Comparison of ENCODE assay signal across 9 mouse cellular contexts in the genomic region with DNA sequence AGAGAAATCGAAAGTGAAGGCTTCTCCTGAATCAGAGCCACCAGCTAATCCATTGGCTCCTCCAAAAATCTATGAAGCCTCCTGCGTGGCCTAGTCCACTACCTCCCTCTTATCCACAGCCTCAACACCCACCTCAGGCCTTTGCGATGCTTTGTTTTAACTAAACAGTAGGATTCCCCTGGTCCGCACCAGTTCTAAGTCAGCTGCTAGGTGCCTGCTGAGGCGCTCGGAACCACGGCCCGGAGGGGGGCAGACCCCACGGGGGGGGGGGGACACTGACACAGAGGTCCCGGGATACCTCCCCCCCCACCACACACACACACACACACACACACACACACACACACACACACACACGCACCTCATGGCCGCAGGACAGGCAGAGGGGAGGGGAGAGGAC.
A peak's percentile ranks its signal among the peaks of the same experiment; 100 is the strongest.
DNase-seq lines count a peak whose midpoint lies in the region; ATAC-seq and TF ChIP-seq lines count a peak whose summit lies in the region.
"Had no signal": no experiment of that assay in that cellular context is flagged by ENCODE, and none has a peak within 500 bp of the region (broad histone marks: within the 10 kb centered on the region; RNA-seq: fewer than 3 reads in every experiment).

No protein-coding gene starts in this region.

- H3K9ac ChIP-seq in kidney, postnatal 0 days (ENCODE audit: low read depth, low read length) = no peak overlapping the region
- no peak overlapping the region for H3K9ac ChIP-seq in forebrain, embryonic 14.5 days (ENCODE audit: low read length)
- no peak overlapping the region for H3K9ac ChIP-seq in liver, postnatal 0 days (replicated peaks)

- peak; percentile 89 for ATAC-seq in kidney, postnatal 0 days (replicated peaks; ENCODE audit: low FRiP score, low read depth)
- ATAC-seq in forebrain, embryonic 14.5 days = peak; percentile 71; the same call in 1 of the 2 replicates
- peak; percentile 98 for ATAC-seq in liver, postnatal 0 days

- 83% methylated on average over 11 of the region's 12 CpGs for WGBS in kidney, postnatal 0 days
- 72% methylated on average over 11 of the region's 12 CpGs for WGBS in forebrain, embryonic 14.5 days
- WGBS in liver, postnatal 0 days (ENCODE audit: insufficient replicate concordance) = 67% methylated on average over 9 of the region's 12 CpGs

- DNase-seq in kidney, postnatal 0 days (ENCODE audit: low spot score) = peak; percentile 49
- no peak for DNase-seq in kidney, adult 11 months
- peak; percentile 41 for DNase-seq in adipocyte (ENCODE audit: low spot score)
- no peak for DNase-seq in forebrain, embryonic 14.5 days (ENCODE audit: low spot score)
- peak; percentile 29 for DNase-seq in liver, postnatal 0 days
- no peak for DNase-seq in left cerebral cortex, adult 8-10 months (ENCODE audit: low spot score in 2 of 2)
- DNase-seq in spleen, adult 18-20 months = no peak
- DNase-seq in Muller cell, postnatal 12 days (ENCODE audit: inconsistent ontology term) = no peak

- no peaks in the 10 kb centered on the region for H3K9me3 ChIP-seq in kidney, postnatal 0 days (replicated peaks; ENCODE audit: low read length)
- no peaks in the 10 kb centered on the region for H3K9me3 ChIP-seq in forebrain, embryonic 14.5 days (replicated peaks; ENCODE audit: control insufficient read depth, low read length)
- H3K9me3 ChIP-seq in liver, postnatal 0 days (ENCODE audit: low read length) = peaks cover 4% of the 10 kb centered on the region

- no peaks in the 10 kb centered on the region for H3K4me1 ChIP-seq in kidney, postnatal 0 days (replicated peaks; ENCODE audit: insufficient read depth, low read length)
- H3K4me1 ChIP-seq in forebrain, embryonic 14.5 days (ENCODE audit: control insufficient read depth, insufficient read depth, low read length) = no peaks in the 10 kb centered on the region
- H3K4me1 ChIP-seq in liver, postnatal 0 days (ENCODE audit: insufficient read depth) = peaks cover 6% of the 10 kb centered on the region; the same call in 1 of the 2 replicates

- no peak overlapping the region for H3K27ac ChIP-seq in kidney, postnatal 0 days
- H3K27ac ChIP-seq in forebrain, embryonic 14.5 days (ENCODE audit: low read depth, low read length) = no peak overlapping the region
- H3K27ac ChIP-seq in liver, postnatal 0 days (ENCODE audit: low read depth) = no peak overlapping the region

- no peak for TF ChIP-seq CTCF in kidney, postnatal 0 days (IDR thresholded peaks at IDR 0.05; ENCODE audit: low read depth)
- no peak for TF ChIP-seq CTCF in liver, postnatal 0 days (IDR thresholded peaks at IDR 0.05; ENCODE audit: low read depth)

- no peaks in the 10 kb centered on the region for H3K27me3 ChIP-seq in kidney, postnatal 0 days (ENCODE audit: insufficient read depth, low read length)
- no peaks in the 10 kb centered on the region for H3K27me3 ChIP-seq in forebrain, embryonic 14.5 days (replicated peaks; ENCODE audit: control insufficient read depth, insufficient read depth, low read length)
- no peaks in the 10 kb centered on the region for H3K27me3 ChIP-seq in liver, postnatal 0 days (ENCODE audit: insufficient read depth, low read length)

- H3K4me2 ChIP-seq in kidney, postnatal 0 days (ENCODE audit: low read length) = no peak overlapping the region
- H3K4me2 ChIP-seq in forebrain, embryonic 14.5 days (ENCODE audit: low read length) = no peak overlapping the region
- no peak overlapping the region for H3K4me2 ChIP-seq in liver, postnatal 0 days (ENCODE audit: low read depth, low read length)

- TF ChIP-seq EP300 in liver, postnatal 0 days (IDR thresholded peaks at IDR 0.05; ENCODE audit: low read depth) = no peak

- no peak overlapping the region for H3K4me3 ChIP-seq in kidney, postnatal 0 days (replicated peaks; ENCODE audit: low read depth, low read length)
- H3K4me3 ChIP-seq in forebrain, embryonic 14.5 days (ENCODE audit: low read depth, low read length) = no peak overlapping the region
- H3K4me3 ChIP-seq in liver, postnatal 0 days (ENCODE audit: low read depth, low read length) = no peak overlapping the region
- H3K4me3 ChIP-seq: myocyte had no signal

- H3K36me3 ChIP-seq in kidney, postnatal 0 days (ENCODE audit: insufficient read depth, low read length) = no peaks in the 10 kb centered on the region
- no peaks in the 10 kb centered on the region for H3K36me3 ChIP-seq in forebrain, embryonic 14.5 days (ENCODE audit: control insufficient read depth, insufficient read depth, low read length)
- no peaks in the 10 kb centered on the region for H3K36me3 ChIP-seq in liver, postnatal 0 days (replicated peaks; ENCODE audit: insufficient read depth, low read length)

Comparison
In these comparisons a context has a peak if more than half of its experiments do, and no peak if none do; other contexts are left out.
1. DNase-seq: peak in kidney, postnatal 0 days (single experiment), adipocyte (single experiment) and liver, postnatal 0 days (single experiment); none in kidney, adult 11 months (single experiment), forebrain, embryonic 14.5 days (single experiment), left cerebral cortex, adult 8-10 months (0 of 2), spleen, adult 18-20 months (0 of 2) and Muller cell, postnatal 12 days (single experiment).
2. Peak in every context shown above with its lines, with median percentiles within 50 percentile points of each other: ATAC-seq.